Mouse (Mus musculus) midbrain, embryonic 14.5 days (tissue): ENCODE data around the gene Igsf6. TPM values are rescaled to one million over a fixed set of nuclear protein-coding genes. Genes with fewer than 3 reads are reported as not detected.

Experiments used
- ATAC-seq: fragments of 200-750 bp; cut with Nextera tagmentation; 2 replicates; pipeline ENCODE4 v1.8.0; 2017; ENCODE audit warnings: moderate number of reproducible peaks, moderate library complexity; ENCODE audit not compliant: low FRiP score, low TSS enrichment
- DNase-seq: peaks from one replicate; pipeline ENCODE4 v3.0.0-alpha.2; 2015
- H3K27ac ChIP-seq: fragments of 300-500 bp; sonication (generic); replicated peaks from 2 replicates; pipeline ENCODE4 v1.5.1; 2014; ENCODE audit warnings: mild to moderate bottlenecking, low read depth, low read length, moderate library complexity
- H3K27me3 ChIP-seq: fragments of 300-500 bp; sonication (generic); 2 replicates; pipeline ENCODE4 v1.6.1; 2014; ENCODE audit warnings: low read length, control low read depth, mixed read lengths; ENCODE audit not compliant: control insufficient read depth, insufficient read depth
- H3K36me3 ChIP-seq: fragments of 300-500 bp; sonication (generic); 2 replicates; pipeline ENCODE4 v1.6.1; 2014; ENCODE audit warnings: low read length, control low read depth; ENCODE audit not compliant: control insufficient read depth, insufficient read depth
- H3K4me1 ChIP-seq: fragments of 300-500 bp; sonication (generic); 2 replicates; pipeline ENCODE4 v1.6.1; 2014; ENCODE audit warnings: mild to moderate bottlenecking, antibody characterized with exemption, low read length, control low read depth; ENCODE audit not compliant: control insufficient read depth, insufficient read depth
- H3K4me2 ChIP-seq: fragments of 300-500 bp; sonication (generic); 2 replicates; pipeline ENCODE4 v1.6.1; 2014; ENCODE audit warnings: mild to moderate bottlenecking, low read length, moderate library complexity
- H3K4me3 ChIP-seq: fragments of 300-500 bp; sonication (generic); replicated peaks from 2 replicates; pipeline ENCODE4 v1.5.1; 2014; ENCODE audit warnings: low read depth, low read length
- H3K9ac ChIP-seq: fragments of 300-500 bp; sonication (generic); replicated peaks from 2 replicates; pipeline ENCODE4 v1.6.1; 2014; ENCODE audit warnings: mild to moderate bottlenecking, low read length, moderate library complexity
- H3K9me3 ChIP-seq: fragments of 300-500 bp; sonication (generic); 2 replicates; pipeline ENCODE4 v1.6.1; 2016; ENCODE audit warnings: low read length, control low read depth, mixed read lengths; ENCODE audit not compliant: control insufficient read depth
- WGBS: fragments of 180-500 bp; shearing (Covaris S2); extraction: QIAGEN DNeasy Blood & Tissue Kit; methylation state at CpG from one replicate; pipeline ENCODE4 v1.1.7; 2014; 5-methylcytosine and 5-hydroxymethylcytosine counted together
- polyA plus RNA-seq: library from polyadenylated mRNA; unstranded; fragments of >200 nt; fragmentation: Nextera tagmentation; extraction: Ambion mirVana; gene quantifications from 2 replicates; pipeline ENCODE4 v1.2.1, GENCODE M21; 2014

The Igsf6 gene
- polyA plus RNA-seq, 1 experiment from 2014 or later = 1.4 TPM

GRCm38 (mm10) chr7:121072506-121072905 is 1.9 kb downstream of the Igsf6 start:
- Histone ChIP-seq H3K9ac (no peak overlapping the region), H3K27ac (no peak overlapping the region), H3K4me2 (no peak overlapping the region), H3K9me3 (no peaks in the 10 kb centered on the region), H3K36me3 (peaks cover 56% of the 10 kb centered on the region), H3K4me3 (no peak overlapping the region), H3K27me3 (no peaks in the 10 kb centered on the region), H3K4me1 (no peaks in the 10 kb centered on the region)
- WGBS = 93% methylated on average over 5 of the region's 5 CpGs
- DNase-seq (no peak), ATAC-seq (no peak)

GRCm38 (mm10) chr7:121071276-121071675 is 3.1 kb downstream of the Igsf6 start:
- Histone ChIP-seq H3K4me3 (no peak overlapping the region), H3K9ac (no peak overlapping the region), H3K4me2 (no peak overlapping the region), H3K36me3 (peaks cover 47% of the 10 kb centered on the region), H3K9me3 (no peaks in the 10 kb centered on the region), H3K4me1 (no peaks in the 10 kb centered on the region), H3K27me3 (no peaks in the 10 kb centered on the region), H3K27ac (no peak overlapping the region)
- DNase-seq = no peak
- no peak for ATAC-seq
- WGBS = 96% methylated on average over 4 of the region's 4 CpGs

GRCm38 (mm10) chr7:121064309-121064708 is 10.1 kb downstream of the Igsf6 start:
- 62% methylated on average over 4 of the region's 4 CpGs for WGBS
- Histone ChIP-seq H3K27ac (no peak overlapping the region), H3K9ac (no peak overlapping the region), H3K4me2 (no peak overlapping the region), H3K36me3 (peaks cover 27% of the 10 kb centered on the region), H3K9me3 (no peaks in the 10 kb centered on the region), H3K4me3 (no peak overlapping the region), H3K4me1 (no peaks in the 10 kb centered on the region), H3K27me3 (no peaks in the 10 kb centered on the region)
- no peak for ATAC-seq
- DNase-seq = peak; percentile 62

- H3K4me3 ChIP-seq = no peak overlapping the region
- no peak overlapping the region for H3K4me2 ChIP-seq
- no peak for ATAC-seq
- H3K9me3 ChIP-seq = no peaks in the 10 kb centered on the region
- 59% methylated on average over 6 of the region's 6 CpGs for WGBS
- H3K27ac ChIP-seq = no peak overlapping the region
- no peak overlapping the region for H3K9ac ChIP-seq
- H3K4me1 ChIP-seq = no peaks in the 10 kb centered on the region
- DNase-seq = no peak
- peaks cover 51% of the 10 kb centered on the region for H3K36me3 ChIP-seq
- no peaks in the 10 kb centered on the region for H3K27me3 ChIP-seq
Measured at GRCm38 (mm10) chr7:121059477-121060218, 14.7 kb downstream of the Igsf6 start.

- H3K4me2 ChIP-seq = no peak overlapping the region
- no peaks in the 10 kb centered on the region for H3K4me1 ChIP-seq
- peaks cover 70% of the 10 kb centered on the region for H3K36me3 ChIP-seq
- no peaks in the 10 kb centered on the region for H3K27me3 ChIP-seq
- no peak for DNase-seq
- WGBS = 90% methylated on average over 4 of the region's 4 CpGs
- no peak overlapping the region for H3K4me3 ChIP-seq
- no peak overlapping the region for H3K27ac ChIP-seq
- no peaks in the 10 kb centered on the region for H3K9me3 ChIP-seq
- H3K9ac ChIP-seq = no peak overlapping the region
- ATAC-seq = no peak
Measured at GRCm38 (mm10) chr7:121053071-121053470, 21.3 kb downstream of the Igsf6 start.

GRCm38 (mm10) chr7:121047624-121048023 is 26.7 kb downstream of the Igsf6 start:
- H3K4me2 ChIP-seq = no peak overlapping the region
- H3K9me3 ChIP-seq = no peaks in the 10 kb centered on the region
- no peak for DNase-seq
- no peak overlapping the region for H3K27ac ChIP-seq
- peaks cover 28% of the 10 kb centered on the region for H3K36me3 ChIP-seq
- no peaks in the 10 kb centered on the region for H3K27me3 ChIP-seq
- H3K9ac ChIP-seq = no peak overlapping the region
- ATAC-seq = no peak
- WGBS = 95% methylated on average over 2 of the region's 2 CpGs
- H3K4me3 ChIP-seq = no peak overlapping the region
- no peaks in the 10 kb centered on the region for H3K4me1 ChIP-seq

GRCm38 (mm10) chr7:121045671-121046453 is 28.5 kb downstream of the Igsf6 start:
- Histone ChIP-seq H3K9me3 (no peaks in the 10 kb centered on the region), H3K27me3 (no peaks in the 10 kb centered on the region), H3K4me1 (no peaks in the 10 kb centered on the region), H3K27ac (no peak overlapping the region), H3K4me3 (no peak overlapping the region), H3K9ac (no peak overlapping the region), H3K4me2 (no peak overlapping the region), H3K36me3 (peaks cover 12% of the 10 kb centered on the region)
- no peak for ATAC-seq
- 95% methylated on average over 6 of the region's 6 CpGs for WGBS
- DNase-seq = no peak

- ATAC-seq (no peak), DNase-seq (no peak)
- H3K4me2 ChIP-seq = no peak overlapping the region
- H3K27ac ChIP-seq = no peak overlapping the region
- H3K27me3 ChIP-seq = no peaks in the 10 kb centered on the region
- no peaks in the 10 kb centered on the region for H3K9me3 ChIP-seq
- no peaks in the 10 kb centered on the region for H3K4me1 ChIP-seq
- H3K9ac ChIP-seq = no peak overlapping the region
- WGBS = 91% methylated on average over 1 of the region's 1 CpGs
- no peak overlapping the region for H3K4me3 ChIP-seq
- H3K36me3 ChIP-seq = peaks cover 5% of the 10 kb centered on the region; the same call in 1 of the 2 replicates
Measured at GRCm38 (mm10) chr7:121044251-121044650, 30.1 kb downstream of the Igsf6 start.

GRCm38 (mm10) chr7:121043510-121043909 is 30.9 kb downstream of the Igsf6 start:
- Histone ChIP-seq H3K27ac (no peak overlapping the region), H3K4me2 (no peak overlapping the region), H3K9ac (no peak overlapping the region), H3K36me3 (peaks cover 4% of the 10 kb centered on the region; the same call in 1 of the 2 replicates), H3K4me3 (no peak overlapping the region), H3K27me3 (no peaks in the 10 kb centered on the region), H3K4me1 (no peaks in the 10 kb centered on the region), H3K9me3 (no peaks in the 10 kb centered on the region)
- DNase-seq = no peak
- 94% methylated on average over 1 of the region's 1 CpGs for WGBS
- ATAC-seq = no peak
